Mouse (Mus musculus) ES-Bruce4 (cell line): ENCODE measurements around the gene Cd36. TPM values are rescaled to one million over a fixed set of nuclear protein-coding genes. Genes with fewer than 3 reads are reported as not detected.

Experiments used
- H3K27ac ChIP-seq: 2 replicates; pipeline ENCODE4 v1.5.1; 2012; ENCODE audit warnings: low read length, inconsistent platforms; ENCODE audit not compliant: insufficient read depth
- H3K27me3 ChIP-seq: 2 replicates; pipeline ENCODE4 v1.6.1; 2012; ENCODE audit warnings: mild to moderate bottlenecking, low read length, inconsistent platforms; ENCODE audit not compliant: control insufficient read depth, poor library complexity, insufficient read depth, severe bottlenecking
- H3K36me3 ChIP-seq: 2 replicates; pipeline ENCODE4 v1.6.1; 2012; ENCODE audit warnings: inconsistent platforms, mild to moderate bottlenecking, low read length, moderate library complexity; ENCODE audit not compliant: control insufficient read depth, poor library complexity, insufficient read depth, severe bottlenecking
- H3K4me1 ChIP-seq: one replicate; pipeline ENCODE4 v1.8.1; 2011; ENCODE audit warnings: low read length; ENCODE audit not compliant: control insufficient read depth, insufficient read depth
- H3K4me3 ChIP-seq: 2 replicates; pipeline ENCODE4 v1.5.1; 2011; ENCODE audit warnings: low read depth, mild to moderate bottlenecking, low read length
- H3K9ac ChIP-seq: 2 replicates; pipeline ENCODE4 v1.6.1; 2012; ENCODE audit warnings: low read depth, mild to moderate bottlenecking, inconsistent platforms; ENCODE audit not compliant: poor library complexity, severe bottlenecking
- H3K9me3 ChIP-seq: replicated peaks from 2 replicates; pipeline ENCODE4 v1.6.1; 2012; ENCODE audit warnings: mild to moderate bottlenecking, low read length, inconsistent platforms; ENCODE audit not compliant: control insufficient read depth, poor library complexity, insufficient read depth, severe bottlenecking
- CTCF ChIP-seq: IDR thresholded peaks from one replicate; pipeline ENCODE4 v1.8.1; 2011; ENCODE audit warnings: low read depth, low read length
- EP300 ChIP-seq: IDR thresholded peaks from 2 replicates; pipeline ENCODE4 v1.6.1; 2011; ENCODE audit warnings: low read depth, low read length; ENCODE audit not compliant: insufficient read depth
- POLR2A ChIP-seq: IDR thresholded peaks from one replicate; pipeline ENCODE4 v1.8.1; 2011; ENCODE audit warnings: low read length; ENCODE audit not compliant: insufficient read depth
- polyA plus RNA-seq: library from polyadenylated mRNA; stranded (reverse); fragments of >200 nt; gene quantifications from 2 replicates; pipeline ENCODE4 v1.2.4, GENCODE M21; 2011; ENCODE audit warnings: low read depth; ENCODE audit not compliant: missing spikeins, insufficient read depth, insufficient read length

Gene Cd36
- polyA plus RNA-seq, 1 experiment, result 0.31 TPM

DNA sequence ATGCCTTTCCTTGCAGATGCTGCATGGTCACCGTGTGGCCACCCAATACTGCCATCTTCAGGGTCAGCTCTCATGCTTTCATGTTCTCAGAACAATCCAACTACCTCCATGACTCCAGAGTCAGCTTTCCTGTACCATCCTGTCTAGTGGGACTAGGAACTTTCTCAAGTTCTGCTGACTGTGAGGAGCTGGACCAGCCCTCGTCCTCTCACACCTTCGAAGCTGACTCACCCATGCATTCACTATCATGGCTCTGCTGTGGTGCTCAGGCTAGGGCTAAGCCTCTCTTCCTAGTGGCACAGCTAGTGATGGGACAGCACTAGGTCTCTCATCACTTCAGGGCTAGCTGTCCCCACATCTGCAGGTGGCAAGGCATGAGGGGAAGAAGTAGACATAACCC is 30.7 kb downstream of the Cd36 start:
- TF ChIP-seq POLR2A (no peak), CTCF (no peak), EP300 (no peak)
- H3K9me3 ChIP-seq, result no peaks in the 10 kb centered on the region
- no peak overlapping the region for H3K4me3 ChIP-seq
- H3K36me3 ChIP-seq, result no peaks in the 10 kb centered on the region
- no peak overlapping the region for H3K9ac ChIP-seq
- H3K27ac ChIP-seq, result no peak overlapping the region
- H3K27me3 ChIP-seq, result no peaks in the 10 kb centered on the region
- H3K4me1 ChIP-seq, result no peaks in the 10 kb centered on the region

DNA sequence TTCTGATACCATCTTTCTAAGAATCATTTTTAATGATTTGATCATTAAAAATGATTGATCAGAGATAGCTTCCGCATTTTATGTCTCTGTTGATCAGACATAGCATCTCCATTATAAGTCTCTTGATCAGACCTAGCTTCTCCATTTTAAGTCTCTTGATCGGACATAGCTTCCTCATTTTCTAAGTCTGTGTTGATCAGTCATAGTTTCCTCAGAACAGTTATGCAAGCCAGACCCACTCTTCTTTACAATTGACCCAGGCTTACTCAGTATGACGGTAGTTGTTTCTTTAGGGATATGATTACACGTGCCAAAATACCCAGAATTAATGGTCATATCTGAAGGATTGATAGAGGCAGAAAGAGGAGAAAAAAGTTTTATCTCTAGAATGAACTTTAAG is 31.3 kb downstream of the Cd36 start:
- no peak overlapping the region for H3K9ac ChIP-seq
- no peaks in the 10 kb centered on the region for H3K4me1 ChIP-seq
- no peaks in the 10 kb centered on the region for H3K27me3 ChIP-seq
- no peak for TF ChIP-seq POLR2A
- TF ChIP-seq EP300, result no peak
- TF ChIP-seq CTCF, result no peak
- H3K9me3 ChIP-seq, result no peaks in the 10 kb centered on the region
- no peaks in the 10 kb centered on the region for H3K36me3 ChIP-seq
- H3K27ac ChIP-seq, result no peak overlapping the region
- no peak overlapping the region for H3K4me3 ChIP-seq

DNA sequence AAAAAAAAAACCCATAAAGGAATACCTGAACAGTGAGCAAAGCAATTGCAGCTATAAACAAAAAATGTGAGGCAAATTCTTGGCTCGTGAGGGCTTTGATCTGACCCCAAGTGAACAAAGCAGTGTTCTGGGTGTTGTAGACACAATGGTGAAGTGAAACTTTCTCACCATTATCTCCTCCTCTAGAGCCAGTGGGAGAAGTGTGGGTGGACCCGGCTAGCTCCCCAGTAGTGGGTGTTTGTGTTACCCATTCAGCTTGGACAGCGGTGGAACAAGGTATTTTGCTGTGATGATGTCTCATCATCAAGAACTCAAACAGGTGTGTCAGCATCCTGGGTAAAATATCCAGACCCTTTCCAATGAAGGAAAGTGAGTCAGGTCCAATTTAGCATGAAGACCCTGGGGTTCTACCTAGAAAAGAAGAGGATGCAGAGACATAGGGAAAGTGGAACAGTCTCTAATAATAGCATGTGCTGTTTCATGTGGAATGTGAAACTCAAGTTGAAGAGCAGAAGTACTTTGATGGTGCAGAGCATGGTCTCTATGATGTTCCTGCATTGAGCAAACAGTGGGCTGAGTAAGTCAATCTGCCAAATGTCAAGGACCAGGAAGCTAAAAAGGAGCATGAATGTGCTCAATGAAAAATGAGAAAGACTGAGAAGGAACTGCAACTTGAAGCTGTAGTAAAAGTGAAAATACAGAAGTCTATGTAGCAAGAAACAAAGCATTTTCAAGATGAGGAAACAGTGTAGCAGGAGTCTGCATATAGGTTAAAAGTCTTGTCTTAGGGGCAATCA is 34.3 kb downstream of the Cd36 start:
- no peaks in the 10 kb centered on the region for H3K9me3 ChIP-seq
- TF ChIP-seq POLR2A, result no peak
- no peak for TF ChIP-seq CTCF
- TF ChIP-seq EP300, result no peak
- H3K27ac ChIP-seq, result no peak overlapping the region
- no peaks in the 10 kb centered on the region for H3K36me3 ChIP-seq
- H3K27me3 ChIP-seq, result no peaks in the 10 kb centered on the region
- H3K4me3 ChIP-seq, result no peak overlapping the region
- no peak overlapping the region for H3K9ac ChIP-seq
- H3K4me1 ChIP-seq, result no peaks in the 10 kb centered on the region

DNA sequence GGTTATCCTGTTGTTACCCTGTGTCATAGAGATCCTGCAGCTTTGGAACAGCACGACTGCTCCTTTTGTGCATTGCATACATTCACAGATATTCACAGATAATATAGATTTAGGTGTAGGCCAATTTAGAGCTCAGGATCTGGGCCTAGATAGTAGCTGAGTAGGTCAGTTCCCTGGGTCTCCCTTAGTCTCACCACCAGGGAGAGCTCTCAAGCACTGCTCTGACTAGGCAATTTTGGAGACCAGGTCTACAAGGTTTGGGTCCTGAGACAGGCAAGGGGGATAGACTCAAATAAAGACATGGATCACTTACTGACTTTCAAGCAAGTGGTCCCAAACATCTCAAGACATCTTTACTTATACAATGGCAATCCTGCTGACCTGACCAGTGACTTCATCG is 38.0 kb downstream of the Cd36 start:
- H3K4me3 ChIP-seq, result no peak overlapping the region
- no peaks in the 10 kb centered on the region for H3K36me3 ChIP-seq
- no peaks in the 10 kb centered on the region for H3K27me3 ChIP-seq
- TF ChIP-seq EP300 (no peak), POLR2A (no peak), CTCF (no peak)
- no peaks in the 10 kb centered on the region for H3K9me3 ChIP-seq
- no peaks in the 10 kb centered on the region for H3K4me1 ChIP-seq
- no peak overlapping the region for H3K27ac ChIP-seq
- H3K9ac ChIP-seq, result no peak overlapping the region

DNA sequence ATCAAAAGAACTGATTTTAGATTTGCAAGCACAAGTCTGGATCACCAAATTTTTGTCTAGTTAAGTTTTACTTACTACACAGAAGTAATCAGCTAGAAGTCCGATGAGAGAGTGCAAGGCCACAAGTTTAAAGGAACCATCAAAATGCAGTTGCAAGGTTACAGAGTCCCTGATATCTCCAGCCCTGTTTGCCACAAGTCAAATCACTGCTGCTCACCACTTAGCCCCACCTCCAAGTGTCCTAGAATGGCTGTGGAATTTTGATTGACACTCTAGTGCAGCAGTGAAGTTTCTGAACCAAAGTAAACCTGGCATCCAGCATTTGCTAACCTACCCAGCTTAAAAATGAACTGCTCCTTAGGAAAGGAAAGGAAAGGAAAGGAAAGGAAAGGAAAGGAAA is 39.0 kb downstream of the Cd36 start:
- TF ChIP-seq EP300 (no peak), CTCF (no peak), POLR2A (no peak)
- H3K36me3 ChIP-seq, result no peaks in the 10 kb centered on the region
- no peak overlapping the region for H3K27ac ChIP-seq
- no peak overlapping the region for H3K9ac ChIP-seq
- no peak overlapping the region for H3K4me3 ChIP-seq
- no peaks in the 10 kb centered on the region for H3K9me3 ChIP-seq
- H3K4me1 ChIP-seq, result no peaks in the 10 kb centered on the region
- no peaks in the 10 kb centered on the region for H3K27me3 ChIP-seq

DNA sequence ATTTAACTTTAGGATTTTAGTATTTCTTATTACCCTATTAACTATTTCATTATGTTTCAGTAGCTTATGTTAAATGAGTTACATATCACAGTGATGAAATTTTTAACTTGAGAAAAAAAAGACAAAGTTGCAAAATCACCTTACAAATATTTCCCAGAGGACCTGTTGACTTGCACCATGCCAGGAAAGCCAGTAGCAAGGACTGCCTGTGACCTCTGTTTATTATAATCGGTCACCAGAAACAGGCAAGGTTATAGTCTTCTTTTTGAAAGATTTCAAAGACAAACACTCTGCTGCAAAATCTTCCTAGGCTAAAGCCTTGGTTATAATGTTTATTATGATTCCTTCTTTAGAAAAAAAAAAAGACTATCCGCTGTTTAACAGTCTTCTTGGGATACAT is 39.9 kb downstream of the Cd36 start:
- TF ChIP-seq EP300 (no peak), POLR2A (no peak), CTCF (no peak)
- H3K9me3 ChIP-seq, result no peaks in the 10 kb centered on the region
- no peaks in the 10 kb centered on the region for H3K4me1 ChIP-seq
- H3K36me3 ChIP-seq, result no peaks in the 10 kb centered on the region
- H3K9ac ChIP-seq, result no peak overlapping the region
- no peaks in the 10 kb centered on the region for H3K27me3 ChIP-seq
- H3K27ac ChIP-seq, result no peak overlapping the region
- no peak overlapping the region for H3K4me3 ChIP-seq
